Mouse (Mus musculus) C2C12 (cell line): ENCODE measurements around the gene Prr22.

Source experiments
- CTCF ChIP-seq: IDR thresholded peaks from one replicate; pipeline ENCODE4 v1.5.1; 2011; ENCODE audit not compliant: control insufficient read depth, insufficient read depth, insufficient read length
- FOSL1 ChIP-seq: IDR thresholded peaks from one replicate; pipeline ENCODE4 v1.8.0; 2011; ENCODE audit warnings: mild to moderate bottlenecking, low read length; ENCODE audit not compliant: poor library complexity, insufficient read depth, severe bottlenecking
- MYOD1 ChIP-seq: IDR thresholded peaks from one replicate; pipeline ENCODE4 v1.6.1; 2011; ENCODE audit warnings: low read depth; ENCODE audit not compliant: control insufficient read depth, insufficient read length
- USF1 ChIP-seq: IDR thresholded peaks from one replicate; pipeline ENCODE4 v1.6.1; 2011; ENCODE audit warnings: low read depth, mild to moderate bottlenecking, control low read depth, moderate library complexity

DNA sequence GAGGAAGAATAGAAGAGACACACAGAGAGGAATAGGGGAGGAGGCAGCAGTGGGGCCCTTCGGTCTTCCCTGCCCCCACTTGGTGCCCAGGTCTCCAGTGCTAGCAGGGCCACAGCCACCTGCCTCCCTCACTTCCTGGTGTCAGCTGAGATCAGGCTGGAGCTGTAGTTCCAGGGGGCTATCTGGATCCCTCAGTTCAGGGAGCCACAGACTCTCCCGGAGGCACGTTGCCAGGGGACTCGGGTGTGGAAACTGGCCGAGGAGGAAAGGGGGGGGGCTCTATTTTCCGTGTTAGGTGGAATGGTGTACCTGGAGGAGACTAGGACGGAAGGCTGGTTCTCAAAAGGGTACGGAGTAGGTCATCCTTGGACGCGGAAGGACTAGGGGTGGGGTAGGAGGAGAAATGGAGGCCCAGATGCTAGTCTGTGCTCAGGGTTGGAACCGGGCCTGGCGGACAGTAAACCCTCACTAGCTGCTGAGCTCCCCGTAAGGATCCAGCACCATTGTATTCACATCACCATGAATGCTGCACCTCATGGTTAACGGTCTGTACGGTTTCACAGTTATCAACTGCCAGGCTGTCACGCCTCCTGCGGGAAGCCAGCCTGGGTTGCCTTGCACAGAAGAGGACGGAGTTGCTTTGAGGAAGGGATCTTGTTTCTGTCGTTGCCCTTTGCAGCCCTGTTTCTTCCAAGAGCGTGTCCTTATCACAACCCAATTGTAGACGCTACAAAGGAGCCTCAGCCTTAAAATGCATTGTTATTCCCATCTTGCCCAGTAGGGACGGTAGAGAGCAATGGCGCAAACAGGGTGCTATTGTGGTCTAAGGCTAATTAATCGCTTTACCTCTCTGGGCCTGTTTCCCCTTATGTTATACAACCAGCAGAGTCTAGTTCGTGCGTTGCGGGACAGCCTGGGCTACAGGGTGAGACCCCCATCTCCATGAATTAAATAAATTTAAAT is 7.0 kb upstream of the Prr22 start:
- TF ChIP-seq CTCF (peak; percentile 59), MYOD1 (no peak), USF1 (no peak), FOSL1 (no peak)
